Mouse (Mus musculus) thymus, postnatal 4 days (tissue): ENCODE data around the gene Nt5dc3.

Source experiments
- DNase-seq: peaks from one replicate; pipeline ENCODE4 v3.0.0; 2021

Nt5dc3 gene

DNA sequence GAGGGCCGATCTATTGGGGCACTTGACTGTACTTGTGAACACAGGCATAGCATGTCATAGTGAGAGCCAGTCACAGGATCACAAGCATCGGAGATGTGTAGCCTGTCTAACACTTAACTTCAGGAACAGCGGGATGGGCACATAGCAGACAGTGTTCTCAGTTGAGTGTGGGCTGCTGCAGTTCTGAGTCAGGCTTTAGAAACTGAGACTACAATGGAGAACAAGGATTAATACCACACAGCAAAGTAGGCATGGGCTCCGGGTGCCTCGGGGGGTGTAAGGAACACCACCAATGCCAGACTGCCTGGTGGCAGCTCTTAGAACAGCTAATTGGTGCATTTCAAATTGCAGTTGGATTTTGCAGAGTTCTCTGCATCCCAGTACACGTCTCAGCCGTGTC, 42.2 kb downstream of the Nt5dc3 start:
- no peak for DNase-seq

DNA sequence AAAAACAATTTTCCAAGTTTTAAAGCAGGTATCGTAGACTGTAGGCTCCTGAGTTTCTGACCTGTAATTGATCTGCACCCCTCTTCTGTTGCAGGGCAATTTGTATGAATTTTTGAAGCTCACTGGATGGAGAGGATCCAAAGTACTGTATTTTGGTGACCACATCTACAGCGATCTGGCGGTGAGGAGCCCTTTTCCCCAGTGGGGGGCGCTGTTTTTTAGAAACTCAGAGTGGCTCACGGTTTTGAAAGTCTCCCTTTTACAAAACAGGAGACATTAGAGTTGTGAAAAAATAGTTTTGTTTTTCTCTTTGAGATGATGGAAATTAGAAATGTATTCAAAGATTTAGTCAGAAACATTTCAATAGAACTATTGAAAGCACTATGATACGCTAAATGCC, 45.3 kb downstream of the Nt5dc3 start:
- DNase-seq = peak; percentile 28

DNA sequence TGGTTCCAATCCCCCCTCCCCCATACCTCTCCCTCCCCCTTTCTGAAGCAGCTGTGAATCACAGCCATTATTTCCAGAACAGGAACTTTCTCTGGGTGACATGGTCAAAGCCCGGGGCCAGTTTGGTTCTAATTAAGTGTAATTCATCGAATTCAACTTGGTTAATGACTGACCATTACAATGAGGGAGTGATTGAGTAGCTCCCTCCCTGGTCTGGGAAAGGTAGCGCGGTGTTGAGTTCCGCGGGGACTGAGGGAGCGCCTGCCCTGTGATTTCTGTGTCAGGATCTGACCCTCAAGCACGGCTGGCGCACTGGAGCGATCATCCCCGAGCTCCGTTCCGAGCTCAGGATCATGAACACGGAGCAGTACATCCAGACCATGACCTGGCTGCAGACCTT, 46.1 kb downstream of the Nt5dc3 start:
- no peak for DNase-seq

DNA sequence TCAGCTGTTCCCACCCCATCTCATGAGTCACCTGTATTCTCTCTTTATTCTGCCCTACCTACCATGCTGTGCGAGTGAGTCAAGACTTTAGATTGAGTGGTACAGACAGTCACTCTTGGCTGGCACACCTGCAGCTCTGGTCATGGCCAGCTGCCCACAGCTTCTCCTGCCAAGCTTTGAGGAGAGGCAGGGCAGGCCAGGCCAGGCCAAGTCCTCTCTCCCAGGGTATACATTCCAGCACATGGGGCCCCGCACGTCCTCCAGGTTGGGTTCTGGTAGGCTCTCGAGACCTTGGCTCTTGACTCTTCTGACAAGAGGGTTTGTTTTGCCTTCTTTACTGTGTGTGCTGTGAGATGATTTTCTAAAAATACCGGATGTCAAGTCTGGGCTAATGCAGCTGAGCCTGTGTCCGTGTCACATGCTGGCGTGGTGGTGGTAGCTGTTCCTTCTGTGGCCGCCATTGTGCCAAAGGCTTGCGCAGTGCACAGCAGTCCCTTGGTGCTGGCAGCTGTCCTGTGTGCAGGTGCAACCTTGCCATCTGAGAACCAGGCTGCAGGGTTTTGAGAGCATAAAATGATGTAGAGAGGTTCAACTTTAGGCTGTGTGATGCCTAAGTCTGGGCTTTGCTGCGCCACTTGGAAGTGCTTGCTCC, 47.2 kb downstream of the Nt5dc3 start:
- no peak for DNase-seq

DNA sequence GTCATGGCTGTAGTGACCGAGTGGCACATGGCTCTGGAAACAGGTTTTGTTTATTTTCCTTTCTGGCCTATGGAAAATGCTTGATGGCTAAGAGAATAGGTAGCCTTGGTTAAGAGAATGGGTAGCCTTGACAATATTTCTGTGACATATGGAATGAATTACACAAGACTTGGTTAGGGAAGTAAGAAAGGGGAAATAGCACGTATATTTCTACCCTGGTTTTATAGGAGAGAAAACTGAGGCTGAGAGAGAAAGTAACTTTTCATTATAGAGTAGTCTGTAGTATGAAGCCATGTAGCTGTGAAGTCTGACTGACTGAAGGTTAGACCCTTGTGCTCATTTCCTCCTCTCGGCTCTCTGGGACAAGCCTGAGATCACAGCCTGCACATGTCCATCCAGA, 48.1 kb downstream of the Nt5dc3 start:
- no peak for DNase-seq

DNA sequence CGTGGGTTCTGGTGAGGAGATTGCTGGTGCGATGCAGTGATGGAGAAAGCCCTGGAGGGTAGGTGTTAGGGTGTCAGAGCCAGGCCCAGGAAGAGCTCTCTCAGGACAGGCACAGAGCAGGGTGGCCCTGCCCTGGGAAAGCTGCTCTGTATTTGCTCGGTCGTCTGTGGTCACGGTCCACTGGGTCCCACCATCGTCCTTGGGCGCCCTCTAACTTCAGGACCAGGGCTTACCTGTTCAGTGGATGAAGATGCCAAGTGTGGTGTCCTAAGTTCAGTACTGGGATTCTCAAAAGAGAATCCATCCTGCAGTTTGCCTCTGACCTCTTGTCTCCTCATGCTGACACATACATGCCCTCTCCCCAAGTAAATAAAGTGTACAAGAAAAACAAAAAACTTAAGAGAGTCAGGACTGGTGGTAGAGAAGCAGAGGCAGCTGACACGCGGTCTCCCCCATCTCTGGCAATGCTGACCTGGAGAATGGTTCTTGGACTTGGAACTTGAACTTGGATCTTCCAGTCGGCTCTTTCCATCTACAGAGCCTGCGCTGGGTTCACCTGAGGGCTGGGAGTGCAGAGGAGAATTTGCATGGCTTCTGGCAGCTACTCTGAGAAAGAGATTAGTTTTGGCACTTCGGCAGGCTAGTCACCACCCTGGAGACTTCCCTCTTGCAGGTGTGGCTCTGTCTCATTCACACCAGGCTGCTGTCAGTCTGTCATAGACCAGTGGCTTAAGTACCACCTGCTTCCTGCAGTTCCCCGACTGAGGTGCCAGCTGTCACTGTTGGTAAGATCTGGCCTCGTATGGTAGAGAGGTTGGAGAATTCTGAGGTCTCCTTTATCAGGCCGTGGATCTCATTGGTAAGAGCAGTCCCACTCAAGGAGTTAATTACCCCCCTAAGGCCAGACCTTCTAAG, 49.7 kb downstream of the Nt5dc3 start:
- DNase-seq = peak; percentile 23

DNA sequence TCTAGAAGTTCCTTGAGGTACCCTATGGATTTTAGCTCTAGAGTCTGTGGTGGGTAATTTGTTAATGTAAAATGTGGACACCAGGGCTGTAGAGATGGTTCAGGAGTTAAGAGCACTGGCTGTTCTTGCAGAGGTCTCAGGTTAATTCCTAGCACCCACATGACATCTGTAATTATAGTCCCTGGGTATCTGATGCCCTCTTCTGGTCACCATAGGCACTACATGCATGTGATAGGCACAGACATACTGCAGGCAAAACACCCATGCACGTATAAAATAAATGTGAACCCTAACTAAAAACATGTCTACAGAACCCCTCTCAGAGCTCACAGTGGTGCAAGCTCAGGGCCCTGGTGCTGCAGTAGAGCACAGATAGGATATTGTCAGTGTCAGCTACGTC, 50.7 kb downstream of the Nt5dc3 start:
- no peak for DNase-seq

DNA sequence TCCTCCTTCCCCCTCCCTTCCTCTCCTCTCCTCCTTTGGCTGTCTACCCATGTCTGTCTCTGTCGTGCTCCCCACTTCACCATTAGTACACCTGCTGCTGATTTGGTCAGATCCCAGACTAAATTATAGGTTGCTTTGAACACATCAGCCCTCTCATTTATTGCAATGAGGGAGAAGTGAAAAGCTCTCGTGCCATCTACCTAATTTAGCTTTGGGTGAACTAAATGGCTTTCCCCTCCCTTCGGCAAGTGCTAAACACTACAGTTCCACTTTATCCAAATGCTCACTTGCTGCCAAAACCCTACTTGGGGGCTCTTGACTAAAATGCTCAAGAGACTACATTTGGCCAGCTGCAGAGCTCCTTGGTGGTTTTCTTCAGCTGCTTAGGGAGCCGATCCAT, 58.0 kb downstream of the Nt5dc3 start:
- no peak for DNase-seq

DNA sequence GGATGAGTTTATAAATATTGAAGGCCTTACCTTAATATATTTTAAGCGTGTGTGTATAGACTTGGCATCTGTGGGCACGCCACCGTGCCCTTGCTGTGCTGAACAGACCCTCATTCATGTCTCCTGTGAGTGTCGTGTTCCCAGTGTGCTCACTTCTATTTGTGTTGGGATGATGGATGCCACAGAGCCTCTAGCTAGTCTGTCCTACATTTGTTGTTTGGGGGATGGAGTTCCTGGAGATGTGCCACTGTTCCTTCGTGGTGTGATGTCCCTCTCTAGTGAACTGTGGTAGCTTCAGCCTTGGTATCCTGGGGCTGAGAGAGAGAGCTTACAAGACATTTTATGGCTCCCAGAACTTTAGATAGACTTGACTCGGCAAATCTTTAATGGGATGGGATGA, 60.0 kb downstream of the Nt5dc3 start:
- DNase-seq = no peak

DNA sequence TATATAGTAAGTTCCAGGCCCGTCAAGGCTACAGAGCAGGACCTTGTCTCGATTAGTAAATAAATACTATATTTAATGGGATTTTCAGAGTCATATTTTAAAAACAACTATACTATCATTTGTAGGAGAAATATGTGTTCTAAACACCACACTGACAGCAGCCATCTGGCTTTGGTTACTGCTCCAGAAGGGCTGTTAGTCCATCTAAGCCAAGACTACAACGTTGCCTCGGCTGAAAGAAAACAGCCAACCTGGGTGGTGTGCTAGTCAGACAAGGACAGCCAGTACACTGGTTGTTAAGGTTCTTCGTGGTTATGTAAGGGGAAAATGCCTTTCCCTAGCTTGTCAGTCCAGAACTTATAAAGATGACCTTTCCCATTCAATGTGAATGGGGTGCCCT, 63.9 kb downstream of the Nt5dc3 start:
- DNase-seq = no peak

DNA sequence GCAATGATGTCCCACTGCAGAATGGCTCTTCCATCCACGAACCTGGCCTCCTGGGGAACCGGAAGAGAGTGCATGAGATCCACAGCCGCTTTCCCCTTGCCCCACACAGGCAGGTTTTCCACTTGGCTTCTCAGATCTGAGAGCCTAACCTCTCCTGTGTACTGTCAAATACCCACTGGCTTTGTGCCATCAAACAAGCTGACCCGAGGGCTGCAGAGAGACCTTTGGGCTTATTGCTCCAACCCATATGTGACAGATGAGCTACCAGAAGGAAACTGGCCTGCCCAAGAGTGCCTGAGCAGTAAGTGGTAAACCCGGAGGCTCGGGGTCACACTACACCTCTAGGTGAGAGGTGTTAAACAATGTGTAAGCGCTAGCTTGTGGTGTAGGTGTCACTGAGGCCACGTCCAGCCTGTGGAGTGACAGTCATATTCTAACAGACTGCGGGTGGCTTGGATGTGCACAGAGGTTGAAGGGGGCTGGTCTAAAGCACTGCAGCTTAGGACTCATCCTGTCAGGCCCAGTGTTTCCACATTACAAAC, 68.2 kb downstream of the Nt5dc3 start:
- DNase-seq = no peak

DNA sequence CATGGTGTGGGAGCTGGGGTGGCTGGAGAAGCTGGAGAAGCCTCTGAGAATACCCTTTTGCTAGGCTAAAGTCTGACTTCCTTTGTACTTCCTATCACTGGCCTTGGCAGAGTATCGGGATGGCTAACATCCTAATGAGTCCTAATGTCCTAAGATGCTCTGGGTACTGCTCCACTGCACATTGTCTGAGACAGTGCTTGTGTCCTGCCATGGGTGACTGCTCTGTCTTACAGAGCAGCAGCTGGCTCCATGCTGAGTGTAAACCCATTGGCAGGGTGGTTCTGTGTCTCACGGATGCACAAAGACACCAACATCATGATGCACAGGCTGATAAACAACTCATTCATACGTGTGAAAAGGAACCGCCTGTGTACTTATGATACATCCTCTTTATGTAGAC, 70.3 kb downstream of the Nt5dc3 start:
- no peak for DNase-seq

DNA sequence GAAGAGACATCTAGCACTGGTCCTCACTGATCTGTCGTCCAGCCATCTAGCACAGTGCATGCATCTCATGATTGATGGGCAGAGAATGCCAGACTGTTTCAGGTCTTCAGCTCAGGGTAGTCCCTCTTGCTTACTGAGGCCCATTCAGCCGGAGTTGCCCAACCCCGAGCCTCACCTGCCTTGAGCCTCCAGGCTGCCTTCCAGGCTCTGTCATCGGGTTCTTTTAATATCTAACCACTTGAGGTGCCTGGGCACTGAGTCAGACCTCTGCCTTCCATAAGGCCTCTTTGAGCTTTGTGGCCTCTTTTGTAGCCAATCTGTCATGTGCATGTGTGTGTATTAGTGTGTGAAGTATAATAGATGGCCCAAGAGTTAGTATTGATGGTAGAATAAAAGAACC, 70.7 kb downstream of the Nt5dc3 start:
- DNase-seq = no peak

DNA sequence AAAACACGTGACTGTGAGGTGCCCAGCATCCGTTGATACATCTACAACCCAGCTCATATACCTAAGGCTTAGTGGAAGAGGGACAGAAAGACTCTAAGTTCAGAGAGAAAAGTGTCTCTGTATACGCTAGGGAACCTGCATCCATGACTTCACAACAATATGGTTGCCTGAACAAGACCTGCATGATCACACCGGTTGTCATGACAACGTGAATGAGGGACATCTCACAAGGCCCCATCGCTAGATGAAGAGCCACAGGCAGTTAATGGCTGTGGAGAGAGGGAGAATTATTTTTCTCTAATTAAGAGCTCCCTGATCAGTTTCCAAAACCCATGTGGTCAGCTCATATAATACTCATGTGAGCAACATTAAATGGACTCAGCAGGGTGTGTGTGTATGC, 73.4 kb downstream of the Nt5dc3 start:
- no peak for DNase-seq

DNA sequence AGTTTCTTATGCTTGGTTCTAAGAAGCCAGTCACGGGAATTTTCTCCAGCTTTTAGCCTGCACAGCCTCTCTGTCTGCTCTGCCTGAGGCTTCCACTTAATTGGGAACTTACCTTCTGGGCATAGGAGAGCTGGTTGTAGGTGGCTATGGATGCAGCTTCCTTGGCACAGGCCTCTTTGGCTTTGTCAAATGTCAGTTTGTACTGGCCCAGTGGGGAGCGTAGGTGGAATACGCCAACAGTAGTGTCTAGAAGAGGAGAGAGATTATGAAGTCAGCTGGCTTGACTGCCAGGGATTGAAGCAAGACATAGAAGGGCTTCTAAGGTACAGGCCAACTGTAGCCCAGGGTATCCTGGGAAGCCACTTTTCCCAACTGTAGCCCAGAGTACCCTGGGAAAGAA, 74.6 kb downstream of the Nt5dc3 start:
- no peak for DNase-seq

DNA sequence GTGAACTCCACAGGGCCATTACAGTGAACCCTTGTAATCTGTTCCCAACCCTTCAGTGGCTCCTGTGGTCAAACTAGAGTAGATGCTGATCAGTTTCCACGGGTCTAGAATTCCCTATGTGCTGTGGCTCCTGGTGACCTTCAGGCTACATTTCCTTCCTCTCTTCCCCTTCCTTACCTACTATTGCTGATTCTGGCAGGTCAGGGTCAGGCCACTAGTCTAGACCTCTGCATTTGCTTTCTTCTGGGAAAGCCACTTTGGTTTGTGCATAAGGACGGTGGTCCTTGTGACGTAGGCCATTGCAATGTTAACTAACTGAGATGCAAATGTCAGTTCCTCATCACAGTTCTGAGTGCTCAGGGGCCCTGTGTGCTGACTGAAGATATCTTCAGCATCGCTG, 81.6 kb downstream of the Nt5dc3 start:
- no peak for DNase-seq

DNA sequence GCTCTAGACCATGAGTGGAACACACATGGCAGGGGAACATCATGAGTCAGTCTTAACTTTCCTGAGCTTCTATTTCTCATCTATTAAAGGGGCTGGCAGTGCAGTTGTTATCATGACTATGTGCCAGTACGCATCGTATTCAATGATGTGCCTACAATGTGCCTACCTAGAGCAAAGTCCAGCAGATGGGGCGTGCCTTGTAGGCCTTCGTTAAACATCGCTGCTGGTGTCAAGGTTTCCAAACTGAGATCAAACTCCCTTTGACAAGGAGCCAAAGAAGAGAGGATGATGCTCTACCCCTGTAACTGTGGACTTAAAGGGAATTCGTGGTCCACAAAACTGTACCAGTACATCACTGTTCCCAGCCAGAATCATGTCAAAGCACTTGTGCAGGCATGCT, 83.7 kb downstream of the Nt5dc3 start:
- no peak for DNase-seq

DNA sequence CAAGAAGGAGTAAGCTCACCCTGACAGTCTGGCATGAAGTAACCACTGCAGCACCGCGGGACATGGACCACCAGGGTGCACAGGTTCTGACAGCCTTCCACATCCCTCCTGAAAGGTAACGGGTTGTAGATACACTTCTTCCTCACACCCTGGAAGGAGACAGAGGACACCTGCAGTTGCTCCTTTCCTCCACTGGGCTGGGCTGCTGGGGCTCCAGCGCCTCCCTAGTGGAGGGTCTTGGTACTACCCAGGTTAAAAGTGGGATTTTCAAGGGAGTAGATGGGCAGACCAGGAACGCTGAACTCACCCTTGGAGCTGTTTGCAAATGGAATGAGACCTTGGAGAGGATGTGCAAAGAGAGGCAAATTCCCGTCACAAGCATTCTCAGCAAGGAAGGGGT, 84.6 kb downstream of the Nt5dc3 start:
- DNase-seq = peak; percentile 20

DNA sequence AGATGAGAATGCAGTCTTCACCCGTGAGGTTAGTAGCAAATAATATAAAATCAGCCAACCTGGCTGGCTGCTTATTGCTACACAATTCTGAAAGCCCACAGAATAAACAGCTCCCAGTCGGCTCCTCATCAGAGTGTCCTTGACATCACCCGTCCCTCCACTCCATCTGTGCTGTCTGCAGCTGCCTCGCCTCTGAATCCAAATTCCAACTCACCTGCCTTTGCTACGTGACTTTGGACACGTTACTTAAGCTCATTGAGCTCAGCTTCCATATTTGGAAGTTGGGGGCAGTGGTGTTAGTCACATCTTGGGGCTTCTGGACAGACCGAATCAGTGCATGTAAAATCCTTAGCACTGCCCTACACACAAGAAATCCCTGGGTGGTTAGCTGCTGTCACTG, 93.3 kb downstream of the Nt5dc3 start:
- no peak for DNase-seq

DNA sequence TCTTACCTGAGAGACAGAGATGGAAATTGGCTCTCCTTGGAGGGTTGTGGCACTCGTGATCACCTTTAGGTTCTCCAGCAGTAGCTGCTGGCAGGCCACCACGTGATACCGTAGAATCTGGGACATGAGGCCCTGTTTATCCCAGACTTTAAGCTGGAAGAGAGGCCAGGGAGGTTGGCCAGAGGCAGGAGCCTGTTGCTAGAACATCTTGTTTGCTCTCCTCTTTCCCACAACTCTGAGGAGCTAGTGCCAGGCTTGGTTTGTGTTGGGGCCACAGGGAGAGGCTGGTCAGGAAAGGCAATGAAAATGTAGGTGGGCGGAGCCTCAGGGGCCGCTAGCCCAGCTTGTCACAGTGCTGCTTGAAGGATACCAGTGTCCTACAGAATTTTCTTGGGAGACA, 93.8 kb downstream of the Nt5dc3 start:
- DNase-seq = no peak

DNA sequence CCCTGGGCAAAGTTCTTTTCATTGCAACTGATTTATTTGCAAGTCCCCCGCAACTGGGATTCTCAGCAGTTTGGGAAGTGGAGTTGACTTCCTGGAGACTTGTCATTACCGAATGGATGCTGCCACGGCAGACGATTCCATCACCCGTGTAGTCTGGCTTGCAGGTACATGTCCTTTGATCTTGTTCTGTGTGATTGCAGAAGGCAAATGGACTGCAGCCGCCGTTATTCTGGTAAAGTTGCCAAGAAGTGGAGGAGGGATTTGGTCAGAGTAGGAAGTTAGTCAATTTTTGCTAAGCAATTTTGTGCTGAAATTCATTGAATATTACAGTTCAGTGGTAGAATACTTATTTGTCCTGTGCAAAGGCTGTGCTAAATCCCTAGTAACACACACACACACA, 99.9 kb downstream of the Nt5dc3 start:
- DNase-seq = no peak

DNA sequence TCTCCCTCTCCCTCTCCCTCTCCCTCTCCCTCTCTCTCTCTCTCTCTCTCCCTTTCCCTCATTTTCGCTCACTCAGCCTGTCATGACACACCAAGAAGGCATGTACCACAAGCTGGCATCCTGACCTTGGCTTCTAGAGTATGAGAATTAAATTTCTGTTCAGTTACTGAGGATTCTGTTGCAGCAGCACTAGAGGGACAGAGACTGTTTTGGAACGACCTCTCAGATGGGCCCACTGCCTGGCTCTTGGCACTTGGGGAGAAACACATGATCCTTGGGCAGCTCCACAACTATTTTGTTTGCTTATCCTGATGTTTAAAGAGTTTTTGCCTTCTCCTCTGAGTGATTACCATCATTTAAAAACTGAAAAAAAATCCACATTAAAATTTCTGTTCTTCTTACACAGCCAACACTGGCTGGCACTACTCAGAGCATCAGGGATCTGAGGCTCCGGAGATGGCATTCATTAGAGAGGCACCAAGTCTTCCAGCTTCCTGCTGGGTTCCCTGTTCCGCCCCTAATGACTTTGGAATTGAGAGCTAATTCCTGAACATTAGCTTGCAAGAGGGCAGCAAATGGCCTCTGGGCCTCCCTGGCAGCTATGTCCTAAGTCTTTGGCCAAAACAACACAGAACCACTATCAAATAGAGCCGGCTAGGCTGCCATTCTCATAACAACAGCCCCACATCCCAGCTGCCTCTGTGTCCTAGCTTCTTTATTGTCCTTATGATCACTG, 101.4 kb downstream of the Nt5dc3 start:
- no peak for DNase-seq

DNA sequence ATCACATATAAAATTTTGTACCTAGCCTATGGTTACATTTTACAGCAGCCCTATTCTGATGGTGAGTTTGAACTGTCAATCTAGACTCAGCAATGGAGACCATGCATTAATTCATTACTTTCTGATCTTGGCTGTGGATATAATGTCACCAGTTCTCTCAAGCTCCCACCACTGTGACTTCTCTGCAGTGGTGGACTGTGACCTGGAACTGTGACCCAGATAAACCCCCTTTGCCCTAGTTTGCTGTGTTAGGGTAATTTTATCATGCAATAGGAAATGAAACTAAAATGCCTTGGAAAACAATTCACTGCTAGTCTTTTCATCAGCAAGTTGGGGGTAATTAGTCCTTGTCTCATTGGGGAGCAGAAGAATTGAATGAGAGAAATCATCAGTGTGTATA, 102.6 kb downstream of the Nt5dc3 start:
- DNase-seq = no peak

DNA sequence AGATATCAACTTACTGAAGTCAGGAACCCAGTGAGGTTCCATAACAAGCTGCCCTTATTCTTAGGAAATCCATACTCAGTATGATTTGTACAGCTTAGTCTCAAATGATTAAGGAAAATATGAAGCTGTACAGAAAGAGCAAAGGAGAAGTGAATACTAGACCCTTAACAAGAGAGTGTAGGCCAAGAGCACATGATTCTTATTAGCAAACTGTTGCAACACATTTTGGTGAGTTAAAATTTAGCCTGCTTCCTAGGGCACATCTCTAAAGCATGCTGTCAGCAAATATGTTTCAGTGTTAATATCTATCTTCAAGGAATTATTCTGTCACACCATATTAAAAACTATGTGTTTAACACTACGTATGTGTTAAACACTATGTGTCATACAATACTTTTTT, 107.6 kb downstream of the Nt5dc3 start:
- DNase-seq = no peak
